Mouse (Mus musculus): ENCODE data around the gene Zbtb34. TPM values are rescaled to one million over a fixed set of nuclear protein-coding genes. Genes with fewer than 3 reads are reported as not detected.
A peak's percentile ranks its signal among the peaks of the same experiment; 100 is the strongest.

Gene Zbtb34
- polyA plus RNA-seq, 1 experiment from 2014 or later, result 7.6 TPM

GRCm38 (mm10) chr2:33451038-33451978 lies 20.2 kb upstream of the Zbtb34 start:
- WGBS, result 90% methylated on average over 11 of the region's 11 CpGs
- no peak overlapping the region for H3K27ac ChIP-seq (ENCODE audit: low read length)
- ATAC-seq, result no peak
- no peak overlapping the region for H3K9ac ChIP-seq (ENCODE audit: low read depth, low read length)
- 0 out of 2 replicates have a peak, but pooled peaks cover 3% of the 10 kb centered on the region for H3K4me1 ChIP-seq (ENCODE audit: control insufficient read depth, insufficient read depth, low read length)
- H3K27me3 ChIP-seq (ENCODE audit: control insufficient read depth, insufficient read depth, low read depth, low read length), result no peaks in the 10 kb centered on the region
- H3K36me3 ChIP-seq (ENCODE audit: control insufficient read depth, insufficient read depth, low read length), result peaks cover 2% of the 10 kb centered on the region; the same call in 1 of the 2 replicates
- no peak overlapping the region for H3K4me2 ChIP-seq (ENCODE audit: low read length)
- no peaks in the 10 kb centered on the region for H3K9me3 ChIP-seq (replicated peaks; ENCODE audit: control insufficient read depth, low read length, poor library complexity, severe bottlenecking)
- H3K4me3 ChIP-seq (ENCODE audit: low read depth, low read length), result no peak overlapping the region

- no peak overlapping the region for H3K4me3 ChIP-seq (ENCODE audit: low read depth, low read length)
- peaks cover 2% of the 10 kb centered on the region; the same call in 1 of the 2 replicates for H3K36me3 ChIP-seq (ENCODE audit: control insufficient read depth, insufficient read depth, low read length)
- WGBS, result 92% methylated on average over 22 of the region's 22 CpGs
- no peak overlapping the region for H3K9ac ChIP-seq (ENCODE audit: low read depth, low read length)
- H3K27me3 ChIP-seq (ENCODE audit: control insufficient read depth, insufficient read depth, low read depth, low read length), result no peaks in the 10 kb centered on the region
- H3K4me2 ChIP-seq (ENCODE audit: low read length), result no peak overlapping the region
- no peak overlapping the region for H3K27ac ChIP-seq (ENCODE audit: low read length)
- no peaks in the 10 kb centered on the region for H3K9me3 ChIP-seq (replicated peaks; ENCODE audit: control insufficient read depth, low read length, poor library complexity, severe bottlenecking)
- ATAC-seq, result no peak
- 0 out of 2 replicates have a peak, but pooled peaks cover 3% of the 10 kb centered on the region for H3K4me1 ChIP-seq (ENCODE audit: control insufficient read depth, insufficient read depth, low read length)
These were observed 18.2 kb upstream of the Zbtb34 start for GRCm38 (mm10) chr2:33449119-33449873.

- ATAC-seq, result no peak
- no peak overlapping the region for H3K4me2 ChIP-seq (ENCODE audit: low read length)
- H3K36me3 ChIP-seq (ENCODE audit: control insufficient read depth, insufficient read depth, low read length), result peaks cover 2% of the 10 kb centered on the region; the same call in 1 of the 2 replicates
- H3K9me3 ChIP-seq (replicated peaks; ENCODE audit: control insufficient read depth, low read length, poor library complexity, severe bottlenecking), result no peaks in the 10 kb centered on the region
- H3K4me3 ChIP-seq (ENCODE audit: low read depth, low read length), result no peak overlapping the region
- no peak overlapping the region for H3K9ac ChIP-seq (ENCODE audit: low read depth, low read length)
- H3K27ac ChIP-seq (ENCODE audit: low read length), result no peak overlapping the region
- H3K27me3 ChIP-seq (ENCODE audit: control insufficient read depth, insufficient read depth, low read depth, low read length), result no peaks in the 10 kb centered on the region
- 60% methylated on average over 1 of the region's 1 CpGs for WGBS
- no peaks in the 10 kb centered on the region for H3K4me1 ChIP-seq (ENCODE audit: control insufficient read depth, insufficient read depth, low read length)
These were observed 15.7 kb upstream of the Zbtb34 start for GRCm38 (mm10) chr2:33446796-33447195.

- Histone ChIP-seq H3K27me3 (ENCODE audit: control insufficient read depth, insufficient read depth, low read depth, low read length) (no peaks in the 10 kb centered on the region), H3K4me3 (ENCODE audit: low read depth, low read length) (no peak overlapping the region), H3K36me3 (ENCODE audit: control insufficient read depth, insufficient read depth, low read length) (peaks cover 2% of the 10 kb centered on the region; the same call in 1 of the 2 replicates), H3K4me1 (ENCODE audit: control insufficient read depth, insufficient read depth, low read length) (peaks cover 8% of the 10 kb centered on the region), H3K27ac (ENCODE audit: low read length) (no peak overlapping the region), H3K9me3 (replicated peaks; ENCODE audit: control insufficient read depth, low read length, poor library complexity, severe bottlenecking) (no peaks in the 10 kb centered on the region), H3K4me2 (ENCODE audit: low read length) (no peak overlapping the region), H3K9ac (ENCODE audit: low read depth, low read length) (no peak overlapping the region)
- ATAC-seq, result no peak
- 93% methylated on average over 5 of the region's 5 CpGs for WGBS
These were observed 14.6 kb upstream of the Zbtb34 start for GRCm38 (mm10) chr2:33445741-33446140.

GRCm38 (mm10) chr2:33444862-33445261 lies 13.7 kb upstream of the Zbtb34 start:
- H3K27ac ChIP-seq (ENCODE audit: low read length), result no peak overlapping the region
- ATAC-seq, result no peak
- H3K9me3 ChIP-seq (replicated peaks; ENCODE audit: control insufficient read depth, low read length, poor library complexity, severe bottlenecking), result no peaks in the 10 kb centered on the region
- H3K4me3 ChIP-seq (ENCODE audit: low read depth, low read length), result no peak overlapping the region
- H3K27me3 ChIP-seq (ENCODE audit: control insufficient read depth, insufficient read depth, low read depth, low read length), result no peaks in the 10 kb centered on the region; the same call in 1 of the 2 replicates
- H3K4me2 ChIP-seq (ENCODE audit: low read length), result no peak overlapping the region
- no peak overlapping the region for H3K9ac ChIP-seq (ENCODE audit: low read depth, low read length)
- H3K4me1 ChIP-seq (ENCODE audit: control insufficient read depth, insufficient read depth, low read length), result peaks cover 12% of the 10 kb centered on the region
- peaks cover 2% of the 10 kb centered on the region; the same call in 1 of the 2 replicates for H3K36me3 ChIP-seq (ENCODE audit: control insufficient read depth, insufficient read depth, low read length)

- no peak overlapping the region for H3K27ac ChIP-seq (ENCODE audit: low read length)
- peaks cover 15% of the 10 kb centered on the region for H3K4me1 ChIP-seq (ENCODE audit: control insufficient read depth, insufficient read depth, low read length)
- H3K4me3 ChIP-seq (ENCODE audit: low read depth, low read length), result no peak overlapping the region
- no peak for ATAC-seq
- no peak overlapping the region for H3K4me2 ChIP-seq (ENCODE audit: low read length)
- no peaks in the 10 kb centered on the region for H3K9me3 ChIP-seq (replicated peaks; ENCODE audit: control insufficient read depth, low read length, poor library complexity, severe bottlenecking)
- H3K36me3 ChIP-seq (ENCODE audit: control insufficient read depth, insufficient read depth, low read length), result no peaks in the 10 kb centered on the region; the same call in 1 of the 2 replicates
- no peaks in the 10 kb centered on the region; the same call in 1 of the 2 replicates for H3K27me3 ChIP-seq (ENCODE audit: control insufficient read depth, insufficient read depth, low read depth, low read length)
- H3K9ac ChIP-seq (ENCODE audit: low read depth, low read length), result no peak overlapping the region
- WGBS, result 31% methylated on average over 5 of the region's 5 CpGs
These were observed 13.2 kb upstream of the Zbtb34 start for GRCm38 (mm10) chr2:33444358-33444757.

GRCm38 (mm10) chr2:33442701-33443100 lies 11.6 kb upstream of the Zbtb34 start:
- Histone ChIP-seq H3K27me3 (ENCODE audit: control insufficient read depth, insufficient read depth, low read depth, low read length) (peaks cover 5% of the 10 kb centered on the region; the same call in 1 of the 2 replicates), H3K4me3 (ENCODE audit: low read depth, low read length) (no peak overlapping the region), H3K9ac (ENCODE audit: low read depth, low read length) (no peak overlapping the region), H3K4me2 (ENCODE audit: low read length) (no peak overlapping the region), H3K27ac (ENCODE audit: low read length) (no peak overlapping the region), H3K4me1 (ENCODE audit: control insufficient read depth, insufficient read depth, low read length) (peaks cover 15% of the 10 kb centered on the region), H3K36me3 (ENCODE audit: control insufficient read depth, insufficient read depth, low read length) (no peaks in the 10 kb centered on the region), H3K9me3 (replicated peaks; ENCODE audit: control insufficient read depth, low read length, poor library complexity, severe bottlenecking) (no peaks in the 10 kb centered on the region)
- ATAC-seq, result no peak
- WGBS, result 56% methylated on average over 4 of the region's 4 CpGs

- H3K27ac ChIP-seq (ENCODE audit: low read length), result 0 out of 2 replicates have a peak overlapping the region, but pooled peaks have one; percentile 37
- ATAC-seq, result peak; percentile 29
- H3K4me3 ChIP-seq (ENCODE audit: low read depth, low read length), result no peak overlapping the region
- no peaks in the 10 kb centered on the region for H3K9me3 ChIP-seq (replicated peaks; ENCODE audit: control insufficient read depth, low read length, poor library complexity, severe bottlenecking)
- WGBS, result 28% methylated on average over 4 of the region's 4 CpGs
- peaks cover 5% of the 10 kb centered on the region; the same call in 1 of the 2 replicates for H3K27me3 ChIP-seq (ENCODE audit: control insufficient read depth, insufficient read depth, low read depth, low read length)
- no peak overlapping the region for H3K9ac ChIP-seq (ENCODE audit: low read depth, low read length)
- peaks cover 25% of the 10 kb centered on the region for H3K4me1 ChIP-seq (ENCODE audit: control insufficient read depth, insufficient read depth, low read length)
- no peak overlapping the region for H3K4me2 ChIP-seq (ENCODE audit: low read length)
- no peaks in the 10 kb centered on the region for H3K36me3 ChIP-seq (ENCODE audit: control insufficient read depth, insufficient read depth, low read length)
These were observed 9.8 kb upstream of the Zbtb34 start for GRCm38 (mm10) chr2:33440893-33441292.

Data from midbrain, embryonic 16.5 days (tissue).